Mouse (Mus musculus) gastrocnemius, postnatal 10 days (tissue): ENCODE results near the gene Mafb. TPM values are rescaled to one million over a fixed set of nuclear protein-coding genes. Genes with fewer than 3 reads are reported as not detected.

ENCODE experiments used
- DNase-seq: peaks from one replicate; pipeline ENCODE4 v3.0.0; 2021; ENCODE audit warnings: mixed read lengths
- total RNA-seq, 2 experiments: library from RNA; stranded (reverse); gene quantifications; 2 replicates each; pipeline ENCODE4 v1.2.3; 2021

The Mafb gene
- total RNA-seq, 2 experiments from 2014 or later: 21.8 to 22.3 TPM

- no peak for DNase-seq
These were observed 2.7 kb downstream of the Mafb start for GRCm38 (mm10) chr2:160364128-160364650.

- no peak for DNase-seq
These were observed 3.7 kb downstream of the Mafb start for GRCm38 (mm10) chr2:160363201-160363600.

GRCm38 (mm10) chr2:160361442-160362121 is 5.3 kb downstream of the Mafb start:
- no peak for DNase-seq

GRCm38 (mm10) chr2:160360234-160360874 is 6.5 kb downstream of the Mafb start:
- no peak for DNase-seq

- no peak for DNase-seq
These were observed 8.0 kb downstream of the Mafb start for GRCm38 (mm10) chr2:160358896-160359295.

- DNase-seq: no peak
These were observed 9.4 kb downstream of the Mafb start for GRCm38 (mm10) chr2:160357442-160357841.

GRCm38 (mm10) chr2:160356132-160356531 is 10.7 kb downstream of the Mafb start:
- DNase-seq: no peak

- DNase-seq: no peak
These were observed 12.5 kb downstream of the Mafb start for GRCm38 (mm10) chr2:160354319-160354718.

GRCm38 (mm10) chr2:160353581-160353980 is 13.3 kb downstream of the Mafb start:
- no peak for DNase-seq

GRCm38 (mm10) chr2:160351038-160351574 is 15.8 kb downstream of the Mafb start:
- peak; percentile 36 for DNase-seq

GRCm38 (mm10) chr2:160349578-160349977 is 17.3 kb downstream of the Mafb start:
- no peak for DNase-seq

- no peak for DNase-seq
These were observed 18.1 kb downstream of the Mafb start for GRCm38 (mm10) chr2:160348796-160349195.

- DNase-seq: no peak
These were observed 18.7 kb downstream of the Mafb start for GRCm38 (mm10) chr2:160348072-160348604.

- DNase-seq: no peak
These were observed 21.2 kb downstream of the Mafb start for GRCm38 (mm10) chr2:160345644-160346043.

GRCm38 (mm10) chr2:160340121-160340520 is 26.7 kb downstream of the Mafb start:
- DNase-seq: no peak

GRCm38 (mm10) chr2:160339595-160339994 is 27.3 kb downstream of the Mafb start:
- DNase-seq: no peak

GRCm38 (mm10) chr2:160336053-160336452 is 30.8 kb downstream of the Mafb start:
- DNase-seq: no peak

GRCm38 (mm10) chr2:160335043-160335442 is 31.8 kb downstream of the Mafb start:
- DNase-seq: no peak

- DNase-seq: no peak
These were observed 32.7 kb downstream of the Mafb start, which contains the start of gene Gm826 for GRCm38 (mm10) chr2:160334111-160334661. TSS of gene Gm826 (minus strand) at chr2:160334162.

- DNase-seq: no peak
These were observed 34.1 kb downstream of the Mafb start for GRCm38 (mm10) chr2:160332516-160333325.

GRCm38 (mm10) chr2:160328886-160329285 is 38.0 kb downstream of the Mafb start:
- no peak for DNase-seq

- no peak for DNase-seq
These were observed 39.1 kb downstream of the Mafb start for GRCm38 (mm10) chr2:160327716-160328115.
